Mouse (Mus musculus) cerebellum, adult 9-10 months (tissue): ENCODE data around the gene Sdf4.

Experiments used
- DNase-seq: peaks from one replicate; pipeline ENCODE4 v3.0.0; 2022

Sdf4 gene

DNA sequence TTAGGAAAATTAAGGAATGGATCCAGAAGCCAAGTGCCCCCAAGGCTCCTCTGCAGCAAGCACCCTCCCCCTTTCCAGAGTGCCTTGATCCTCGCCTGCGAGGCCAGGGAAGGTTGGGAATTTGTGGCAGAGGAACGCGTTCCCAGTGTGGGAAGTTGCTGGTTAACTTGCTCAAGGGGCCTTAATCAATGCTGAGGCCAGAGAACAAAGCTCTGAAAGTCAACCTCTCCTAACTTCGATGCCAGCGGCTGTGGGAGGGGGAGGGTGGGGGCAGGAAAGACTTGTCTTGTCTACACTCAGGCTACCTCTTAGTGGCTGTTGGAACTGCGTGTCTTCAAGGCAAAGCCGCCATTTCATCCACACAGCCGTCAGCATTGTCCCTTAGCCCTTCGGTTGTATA lies 65.0 kb downstream of the Sdf4 start:
- DNase-seq: no peak

DNA sequence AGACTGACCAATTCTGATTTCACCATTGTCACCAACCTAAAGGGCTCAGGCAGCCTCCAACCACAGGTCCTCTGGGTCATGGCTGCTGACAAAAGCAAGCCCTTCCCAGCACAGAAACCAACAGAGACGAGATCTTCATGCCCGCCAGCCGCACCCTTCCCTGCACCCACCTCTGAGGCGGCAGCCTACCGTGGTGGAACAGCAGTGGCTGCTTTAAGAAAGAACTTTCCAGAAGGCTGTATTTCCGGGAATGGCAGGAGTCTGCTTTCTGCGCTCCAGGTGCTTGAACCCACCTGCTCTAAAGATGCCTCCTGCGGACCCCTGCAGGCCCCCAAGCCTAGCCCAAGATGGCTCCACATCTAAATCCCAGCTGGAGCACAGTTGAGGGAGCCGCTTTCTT lies 66.2 kb downstream of the Sdf4 start:
- no peak for DNase-seq

DNA sequence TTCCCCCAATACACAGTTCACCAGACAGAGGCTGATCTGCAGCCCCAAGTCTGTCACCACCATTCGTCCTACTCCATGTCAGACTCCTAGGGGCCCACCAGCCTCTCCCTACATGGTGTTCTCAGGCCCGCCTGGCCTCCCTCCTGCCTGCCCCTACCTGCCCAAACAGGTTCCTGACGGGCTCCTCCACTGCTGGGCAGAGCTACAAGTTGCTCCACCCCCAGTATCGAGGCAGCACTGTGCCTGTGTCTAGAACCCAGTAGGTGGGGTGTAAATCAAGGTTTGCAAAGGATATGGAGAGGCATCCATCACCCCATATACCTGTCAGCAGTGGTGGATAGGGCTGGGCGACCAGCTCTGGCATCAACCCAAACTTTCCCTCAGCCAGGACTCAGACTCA lies 66.6 kb downstream of the Sdf4 start, which contains the start of gene Ttll10:
Ttll10 (minus strand) TSS at position 154 of the 400 bp plus-strand sequence.
- no peak for DNase-seq

DNA sequence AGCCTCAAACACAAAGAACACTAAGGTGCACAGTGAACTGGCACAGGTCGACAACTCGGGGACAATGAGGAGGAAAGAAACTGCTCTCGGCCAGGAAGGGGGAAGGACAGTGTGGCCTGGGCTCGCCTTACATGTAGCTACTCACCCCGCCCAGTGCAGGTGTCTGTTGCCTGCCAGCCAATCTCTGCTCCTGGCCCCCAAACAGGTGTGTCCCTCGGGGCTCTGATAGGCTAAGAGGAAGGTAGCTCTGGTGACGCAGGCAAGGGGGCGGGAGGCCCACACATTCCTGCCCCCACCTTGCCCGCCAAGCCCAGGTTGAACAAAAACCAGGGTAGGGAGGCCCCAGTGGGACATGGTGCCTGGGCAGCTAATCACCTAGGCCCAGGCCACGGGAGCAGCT lies 67.0 kb downstream of the Sdf4 start:
- DNase-seq: no peak
